Mouse (Mus musculus): Measurements from ENCODE around the gene Cxcl1. TPM values are rescaled to one million over a fixed set of nuclear protein-coding genes. Genes with fewer than 3 reads are reported as not detected.

Gene Cxcl1
- polyA plus RNA-seq, 1 experiment from 2014 or later, result not detected

- WGBS, result 84% methylated on average over 3 of the region's 3 CpGs
Measured at GRCm38 (mm10) chr5:90859031-90859430, 32.0 kb upstream of the Cxcl1 start.

GRCm38 (mm10) chr5:90861876-90862375 lies 29.1 kb upstream of the Cxcl1 start:
- H3K4me1 ChIP-seq (replicated peaks; ENCODE audit: control insufficient read depth, insufficient read depth, low read length), result no peaks in the 10 kb centered on the region
- no peak for DNase-seq (ENCODE audit: low spot score)
- no peak overlapping the region for H3K9ac ChIP-seq (ENCODE audit: low read length)
- no peaks in the 10 kb centered on the region for H3K36me3 ChIP-seq (ENCODE audit: control insufficient read depth, insufficient read depth, low read length)
- no peak overlapping the region for H3K4me2 ChIP-seq (ENCODE audit: low read depth, low read length, severe bottlenecking)
- ATAC-seq (replicated peaks; ENCODE audit: low FRiP score), result no peak
- no peak overlapping the region for H3K4me3 ChIP-seq (ENCODE audit: low read depth, low read length)
- H3K27me3 ChIP-seq (ENCODE audit: control insufficient read depth, insufficient read depth, low read length), result no peaks in the 10 kb centered on the region
- H3K27ac ChIP-seq (ENCODE audit: low read depth, low read length), result no peak overlapping the region
- H3K9me3 ChIP-seq (ENCODE audit: control insufficient read depth, low read length), result no peaks in the 10 kb centered on the region
- 86% methylated on average over 6 of the region's 6 CpGs for WGBS

More at GRCm38 (mm10) chr5:90859031-90859430, 32.0 kb upstream of the Cxcl1 start:
- H3K4me1 ChIP-seq (replicated peaks; ENCODE audit: control insufficient read depth, insufficient read depth, low read length), result no peaks in the 10 kb centered on the region
- H3K27ac ChIP-seq (ENCODE audit: low read depth, low read length), result no peak overlapping the region
- no peaks in the 10 kb centered on the region for H3K36me3 ChIP-seq (ENCODE audit: control insufficient read depth, insufficient read depth, low read length)
- no peak overlapping the region for H3K9ac ChIP-seq (ENCODE audit: low read length)
- no peaks in the 10 kb centered on the region for H3K27me3 ChIP-seq (ENCODE audit: control insufficient read depth, insufficient read depth, low read length)
- H3K4me2 ChIP-seq (ENCODE audit: low read depth, low read length, severe bottlenecking), result no peak overlapping the region
- H3K9me3 ChIP-seq (ENCODE audit: control insufficient read depth, low read length), result no peaks in the 10 kb centered on the region
- DNase-seq (ENCODE audit: low spot score), result no peak
- no peak overlapping the region for H3K4me3 ChIP-seq (ENCODE audit: low read depth, low read length)
- ATAC-seq (replicated peaks; ENCODE audit: low FRiP score), result no peak

GRCm38 (mm10) chr5:90866770-90867169 lies 24.3 kb upstream of the Cxcl1 start:
- Histone ChIP-seq H3K36me3 (ENCODE audit: control insufficient read depth, insufficient read depth, low read length) (no peaks in the 10 kb centered on the region), H3K4me3 (ENCODE audit: low read depth, low read length) (no peak overlapping the region), H3K9ac (ENCODE audit: low read length) (no peak overlapping the region), H3K9me3 (ENCODE audit: control insufficient read depth, low read length) (no peaks in the 10 kb centered on the region), H3K27me3 (ENCODE audit: control insufficient read depth, insufficient read depth, low read length) (no peaks in the 10 kb centered on the region), H3K4me2 (ENCODE audit: low read depth, low read length, severe bottlenecking) (no peak overlapping the region), H3K4me1 (replicated peaks; ENCODE audit: control insufficient read depth, insufficient read depth, low read length) (no peaks in the 10 kb centered on the region), H3K27ac (ENCODE audit: low read depth, low read length) (no peak overlapping the region)
- ATAC-seq (replicated peaks; ENCODE audit: low FRiP score) (no peak), DNase-seq (ENCODE audit: low spot score) (no peak)

GRCm38 (mm10) chr5:90872377-90872776 lies 18.7 kb upstream of the Cxcl1 start:
- Histone ChIP-seq H3K36me3 (ENCODE audit: control insufficient read depth, insufficient read depth, low read length) (no peaks in the 10 kb centered on the region), H3K4me2 (ENCODE audit: low read depth, low read length, severe bottlenecking) (no peak overlapping the region), H3K9ac (ENCODE audit: low read length) (no peak overlapping the region), H3K9me3 (ENCODE audit: control insufficient read depth, low read length) (no peaks in the 10 kb centered on the region), H3K4me1 (replicated peaks; ENCODE audit: control insufficient read depth, insufficient read depth, low read length) (no peaks in the 10 kb centered on the region), H3K27ac (ENCODE audit: low read depth, low read length) (no peak overlapping the region), H3K4me3 (ENCODE audit: low read depth, low read length) (no peak overlapping the region), H3K27me3 (ENCODE audit: control insufficient read depth, insufficient read depth, low read length) (no peaks in the 10 kb centered on the region)
- DNase-seq (ENCODE audit: low spot score) (no peak), ATAC-seq (replicated peaks; ENCODE audit: low FRiP score) (no peak)
- 86% methylated on average over 7 of the region's 7 CpGs for WGBS

- ATAC-seq (replicated peaks; ENCODE audit: low FRiP score) (no peak), DNase-seq (ENCODE audit: low spot score) (no peak)
- no peaks in the 10 kb centered on the region for H3K9me3 ChIP-seq (ENCODE audit: control insufficient read depth, low read length)
- H3K27ac ChIP-seq (ENCODE audit: low read depth, low read length), result no peak overlapping the region
- H3K4me2 ChIP-seq (ENCODE audit: low read depth, low read length, severe bottlenecking), result no peak overlapping the region
- no peaks in the 10 kb centered on the region for H3K4me1 ChIP-seq (replicated peaks; ENCODE audit: control insufficient read depth, insufficient read depth, low read length)
- no peak overlapping the region for H3K4me3 ChIP-seq (ENCODE audit: low read depth, low read length)
- 82% methylated on average over 4 of the region's 4 CpGs for WGBS
- H3K36me3 ChIP-seq (ENCODE audit: control insufficient read depth, insufficient read depth, low read length), result no peaks in the 10 kb centered on the region
- H3K27me3 ChIP-seq (ENCODE audit: control insufficient read depth, insufficient read depth, low read length), result no peaks in the 10 kb centered on the region
- no peak overlapping the region for H3K9ac ChIP-seq (ENCODE audit: low read length)
Measured at GRCm38 (mm10) chr5:90876045-90876444, 15.0 kb upstream of the Cxcl1 start.

- DNase-seq (ENCODE audit: low spot score) (no peak), ATAC-seq (replicated peaks; ENCODE audit: low FRiP score) (no peak)
- H3K9me3 ChIP-seq (ENCODE audit: control insufficient read depth, low read length), result no peaks in the 10 kb centered on the region
- no peak overlapping the region for H3K4me3 ChIP-seq (ENCODE audit: low read depth, low read length)
- WGBS, result 90% methylated on average over 8 of the region's 8 CpGs
- H3K36me3 ChIP-seq (ENCODE audit: control insufficient read depth, insufficient read depth, low read length), result no peaks in the 10 kb centered on the region
- no peak overlapping the region for H3K4me2 ChIP-seq (ENCODE audit: low read depth, low read length, severe bottlenecking)
- no peak overlapping the region for H3K9ac ChIP-seq (ENCODE audit: low read length)
- no peaks in the 10 kb centered on the region for H3K27me3 ChIP-seq (ENCODE audit: control insufficient read depth, insufficient read depth, low read length)
- no peaks in the 10 kb centered on the region for H3K4me1 ChIP-seq (replicated peaks; ENCODE audit: control insufficient read depth, insufficient read depth, low read length)
- H3K27ac ChIP-seq (ENCODE audit: low read depth, low read length), result no peak overlapping the region
Measured at GRCm38 (mm10) chr5:90876471-90877172, 14.4 kb upstream of the Cxcl1 start.

GRCm38 (mm10) chr5:90877173-90877512 lies 13.9 kb upstream of the Cxcl1 start:
- H3K4me2 ChIP-seq (ENCODE audit: low read depth, low read length, severe bottlenecking), result no peak overlapping the region
- DNase-seq (ENCODE audit: low spot score), result no peak
- H3K9me3 ChIP-seq (ENCODE audit: control insufficient read depth, low read length), result no peaks in the 10 kb centered on the region
- no peaks in the 10 kb centered on the region for H3K36me3 ChIP-seq (ENCODE audit: control insufficient read depth, insufficient read depth, low read length)
- H3K27me3 ChIP-seq (ENCODE audit: control insufficient read depth, insufficient read depth, low read length), result no peaks in the 10 kb centered on the region
- no peak for ATAC-seq (replicated peaks; ENCODE audit: low FRiP score)
- H3K9ac ChIP-seq (ENCODE audit: low read length), result no peak overlapping the region
- no peak overlapping the region for H3K27ac ChIP-seq (ENCODE audit: low read depth, low read length)
- no peak overlapping the region for H3K4me3 ChIP-seq (ENCODE audit: low read depth, low read length)
- no peaks in the 10 kb centered on the region for H3K4me1 ChIP-seq (replicated peaks; ENCODE audit: control insufficient read depth, insufficient read depth, low read length)

GRCm38 (mm10) chr5:90879307-90880014 lies 11.6 kb upstream of the Cxcl1 start:
- Histone ChIP-seq H3K4me2 (ENCODE audit: low read depth, low read length, severe bottlenecking) (no peak overlapping the region), H3K9ac (ENCODE audit: low read length) (no peak overlapping the region), H3K27ac (ENCODE audit: low read depth, low read length) (no peak overlapping the region), H3K9me3 (ENCODE audit: control insufficient read depth, low read length) (no peaks in the 10 kb centered on the region), H3K36me3 (ENCODE audit: control insufficient read depth, insufficient read depth, low read length) (no peaks in the 10 kb centered on the region), H3K27me3 (ENCODE audit: control insufficient read depth, insufficient read depth, low read length) (no peaks in the 10 kb centered on the region), H3K4me3 (ENCODE audit: low read depth, low read length) (no peak overlapping the region), H3K4me1 (replicated peaks; ENCODE audit: control insufficient read depth, insufficient read depth, low read length) (no peaks in the 10 kb centered on the region)
- DNase-seq (ENCODE audit: low spot score) (no peak), ATAC-seq (replicated peaks; ENCODE audit: low FRiP score) (no peak)
- WGBS, result 82% methylated on average over 3 of the region's 3 CpGs

All from forebrain, embryonic 11.5 days (tissue).